Mouse (Mus musculus) thymus, postnatal 14 days (tissue): ENCODE results near the gene Phlda2.

Experiments used
- DNase-seq: peaks from one replicate; pipeline ENCODE4 v3.0.0; 2021

The Phlda2 gene

DNA sequence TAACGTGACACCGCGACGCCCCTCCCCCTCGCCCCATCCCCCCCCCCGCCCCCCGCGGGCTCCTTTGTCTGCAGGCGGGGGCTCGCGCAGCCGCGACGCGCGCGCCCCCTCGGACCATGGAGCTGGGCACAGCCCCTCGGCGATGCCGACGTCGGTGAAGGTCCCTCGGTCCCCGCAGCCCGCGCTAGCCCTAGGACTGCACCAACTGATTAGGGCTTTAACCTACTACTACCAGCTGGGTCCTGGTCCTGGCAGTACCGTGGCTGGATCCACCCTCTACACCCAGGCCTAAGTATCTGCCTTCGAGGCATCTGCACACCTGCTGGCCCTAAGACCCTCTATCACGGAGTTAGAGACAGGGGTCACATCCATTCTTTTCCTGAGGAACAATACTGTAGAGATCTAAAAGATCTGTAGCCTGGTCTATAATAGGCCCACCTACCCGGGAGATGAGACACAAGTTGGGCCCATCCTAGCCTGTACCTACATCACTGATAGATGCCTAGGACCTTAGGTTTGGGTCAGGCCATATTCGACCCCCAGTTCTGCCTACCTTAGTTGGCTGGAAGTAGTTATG is 41.6 kb downstream of the Phlda2 start:
- DNase-seq: no peak

DNA sequence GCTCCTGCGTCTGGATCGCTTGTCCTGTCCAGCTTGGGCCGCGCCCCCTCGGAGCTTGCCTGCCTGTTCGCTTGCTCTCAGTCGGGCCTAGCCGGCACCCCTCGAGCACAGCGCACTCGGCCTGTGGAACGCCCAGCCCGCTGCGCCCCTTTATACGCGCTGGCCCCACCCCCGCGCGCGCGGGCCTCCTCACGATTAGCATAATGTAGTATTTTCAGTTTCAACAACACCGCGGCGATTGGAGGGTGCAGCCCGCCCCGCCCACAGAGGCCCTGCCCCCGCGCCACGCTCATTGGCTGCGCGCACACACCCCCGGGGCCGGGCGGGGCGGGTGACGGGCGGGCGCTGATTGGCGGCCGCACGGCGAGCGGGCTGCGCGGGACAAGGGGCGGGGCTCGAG is 42.1 kb downstream of the Phlda2 start, which contains the start of gene Cdkn1c:
Gene Cdkn1c, minus strand, starts transcription at position 177 of the 400 bp plus-strand sequence.
- peak; percentile 93 for DNase-seq

DNA sequence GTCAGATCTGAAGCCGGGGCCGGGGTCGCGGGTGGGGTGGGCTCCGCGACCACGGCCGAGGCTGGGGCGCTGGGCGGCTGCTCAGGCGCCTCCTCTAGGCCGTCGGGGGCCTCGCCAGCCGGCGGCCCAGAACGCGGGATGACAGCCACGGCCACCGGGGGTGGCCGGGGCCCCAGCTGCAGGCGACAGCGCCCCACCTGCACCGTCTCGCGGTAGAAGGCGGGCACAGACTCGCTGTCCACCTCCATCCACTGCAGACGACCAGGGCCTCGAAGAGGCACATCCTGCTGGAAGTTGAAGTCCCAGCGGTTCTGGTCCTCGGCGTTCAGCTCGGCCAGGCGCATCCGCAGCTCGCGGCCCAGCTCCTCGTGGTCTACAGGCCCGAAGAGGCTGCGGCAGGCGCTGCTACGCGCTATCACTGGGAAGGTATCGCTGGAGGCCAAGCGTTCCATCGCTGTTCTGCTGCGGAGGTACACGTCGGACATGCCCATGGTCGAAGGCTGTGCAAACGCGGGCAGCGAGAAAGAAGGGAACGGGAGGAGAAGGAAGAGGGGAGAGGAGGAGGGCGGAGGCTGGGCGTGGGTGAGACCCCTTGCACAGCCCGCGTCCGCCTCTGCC is 42.6 kb downstream of the Phlda2 start:
- DNase-seq: no peak

DNA sequence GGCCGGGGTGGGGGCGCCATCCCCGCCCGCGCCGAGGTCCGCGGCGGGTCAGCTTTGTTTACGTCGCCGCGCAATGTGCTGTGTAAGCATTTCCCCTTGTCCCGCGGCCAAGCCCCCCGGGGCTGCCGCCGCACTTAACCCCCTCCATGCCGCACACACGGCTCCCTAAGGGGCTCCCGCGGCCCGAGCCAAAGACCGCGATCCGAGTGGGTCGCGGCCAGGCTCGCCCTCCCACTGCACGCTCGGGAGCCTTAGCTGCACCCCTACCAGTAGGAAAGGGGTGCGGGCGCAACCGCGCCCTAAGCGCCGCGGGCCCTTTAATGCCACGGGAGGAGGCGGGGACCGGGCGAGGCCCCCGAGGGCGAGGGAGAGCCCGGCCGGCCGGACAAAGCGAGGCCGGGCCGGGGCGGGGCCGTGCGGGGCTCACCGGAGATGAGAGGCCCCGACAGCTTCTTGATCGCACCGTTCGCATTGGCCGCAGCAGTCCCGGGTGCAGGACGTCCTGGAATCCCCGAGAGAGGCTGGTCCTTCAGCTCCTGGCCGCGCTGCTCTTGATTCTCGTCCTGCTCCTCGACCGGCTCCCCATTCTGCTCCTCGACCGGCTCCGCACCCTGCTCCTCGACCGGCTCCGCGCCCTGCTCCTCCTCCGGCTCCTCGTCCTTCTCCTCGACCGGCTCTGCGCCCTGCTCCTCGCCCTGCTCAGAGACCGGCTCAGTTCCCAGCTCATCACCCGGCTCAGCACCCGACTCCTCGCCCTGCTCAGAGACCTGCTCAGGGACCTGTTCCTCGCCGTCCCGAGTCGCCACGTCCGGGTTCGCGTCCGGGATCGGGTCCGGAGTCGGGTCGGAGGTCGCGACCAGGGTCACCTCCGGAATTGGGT is 43.4 kb downstream of the Phlda2 start:
- peak; percentile 27 for DNase-seq

DNA sequence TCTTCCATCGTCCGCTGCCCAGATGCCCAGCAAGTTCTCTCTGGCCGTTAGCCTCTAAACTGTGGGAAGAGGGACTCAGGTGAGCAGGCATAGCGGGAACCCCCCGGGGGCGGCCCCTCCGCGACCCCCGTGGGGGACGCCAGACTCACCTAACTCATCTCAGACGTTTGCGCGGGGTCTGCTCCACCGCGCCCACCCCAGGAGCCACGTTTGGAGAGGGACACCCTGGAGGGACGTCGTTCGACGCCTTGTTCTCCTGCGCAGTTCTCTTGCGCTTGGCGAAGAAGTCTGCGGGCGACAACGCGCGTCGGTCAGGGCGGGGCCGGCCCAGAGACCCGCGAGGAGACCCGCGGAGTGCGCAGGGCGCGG is 44.0 kb downstream of the Phlda2 start:
- no peak for DNase-seq
